Mouse (Mus musculus): ENCODE results near the gene Skiv2l.
"Not testable (repeated sequence)": the region's sequence is repeated elsewhere in the genome, so short reads cannot be mapped to it uniquely, and the experiment has no call there.

GRCm38 (mm10) chr17:34813747-34814146 is 36.3 kb downstream of the Skiv2l start:
- TF ChIP-seq CTCF (conservative IDR thresholded peaks at IDR 0.05; ENCODE audit: low read length): peak; percentile 83
- TF ChIP-seq NANOG, POU5F1 (IDR thresholded peaks at IDR 0.05; ENCODE audit: borderline replicate concordance, low read length): not testable (repeated sequence)
